Mouse (Mus musculus): ENCODE measurements around the gene Tapbp. TPM values are rescaled to one million over a fixed set of nuclear protein-coding genes. Genes with fewer than 3 reads are reported as not detected.

The Tapbp gene
- polyA plus RNA-seq, 1 experiment: 71.7 TPM

DNA sequence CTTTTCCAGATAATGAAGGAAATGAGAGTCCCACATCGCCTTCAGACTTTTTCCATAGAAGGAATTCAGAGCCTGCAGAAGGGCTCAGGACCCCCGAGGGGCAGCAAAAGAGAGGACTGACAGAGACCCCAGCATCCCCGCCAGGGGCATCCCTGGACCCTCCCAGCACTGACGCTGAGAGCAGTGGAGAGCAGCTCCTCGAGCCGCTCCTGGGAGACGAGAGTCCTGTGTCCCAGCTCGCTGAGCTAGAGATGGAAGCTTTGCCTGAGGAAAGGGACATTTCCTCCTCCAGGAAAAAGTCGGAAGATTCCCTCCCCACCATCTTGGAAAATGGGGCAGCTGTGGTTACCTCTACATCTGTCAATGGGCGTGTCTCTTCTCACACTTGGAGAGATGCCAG is 2.4 kb upstream of the Tapbp start:
- peaks cover 38% of the 10 kb centered on the region for H3K4me1 ChIP-seq (ENCODE audit: control insufficient read depth, insufficient read depth, low read length)
- TF ChIP-seq POLR2A (IDR thresholded peaks at IDR 0.05; ENCODE audit: control insufficient read depth, low read depth, low read length) (no peak), CTCF (IDR thresholded peaks at IDR 0.05; ENCODE audit: control insufficient read depth, insufficient read depth, insufficient replicate concordance, low read depth, low read length) (no peak)
- H3K4me3 ChIP-seq (ENCODE audit: control insufficient read depth, low read depth, low read length): peak overlapping the region; percentile 90
- no peak overlapping the region for H3K27ac ChIP-seq (ENCODE audit: control insufficient read depth, insufficient read depth, low read depth, low read length)
- H3K27me3 ChIP-seq (ENCODE audit: control insufficient read depth, insufficient read depth, low read length): no peaks in the 10 kb centered on the region
- peaks cover 14% of the 10 kb centered on the region for H3K36me3 ChIP-seq (ENCODE audit: control insufficient read depth, insufficient read depth, low read length)

DNA sequence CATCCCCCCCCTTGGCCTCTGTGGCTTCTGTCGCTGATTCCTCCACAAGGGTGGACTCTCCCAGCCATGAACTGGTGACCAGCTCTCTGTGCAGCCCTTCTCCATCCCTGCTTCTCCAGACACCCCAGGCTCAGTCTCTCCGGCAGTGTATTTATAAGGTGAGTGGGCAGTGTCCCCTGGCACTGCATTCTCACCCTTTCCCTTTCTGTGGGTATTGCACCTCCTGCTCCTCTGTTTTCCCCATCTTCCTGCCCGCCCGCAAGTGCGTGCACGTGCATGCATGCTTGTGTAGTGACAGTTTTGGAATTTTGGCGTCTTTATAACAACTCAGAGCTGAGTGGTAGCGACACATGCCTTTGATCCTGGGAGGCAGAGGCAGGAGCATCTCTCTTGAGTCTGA is 1.8 kb upstream of the Tapbp start:
- peak overlapping the region; percentile 14 for H3K27ac ChIP-seq (ENCODE audit: control insufficient read depth, insufficient read depth, low read depth, low read length)
- H3K27me3 ChIP-seq (ENCODE audit: control insufficient read depth, insufficient read depth, low read length): no peaks in the 10 kb centered on the region
- H3K4me3 ChIP-seq (ENCODE audit: control insufficient read depth, low read depth, low read length): peak overlapping the region; percentile 90
- peaks cover 38% of the 10 kb centered on the region for H3K4me1 ChIP-seq (ENCODE audit: control insufficient read depth, insufficient read depth, low read length)
- peaks cover 14% of the 10 kb centered on the region for H3K36me3 ChIP-seq (ENCODE audit: control insufficient read depth, insufficient read depth, low read length)
- TF ChIP-seq CTCF (IDR thresholded peaks at IDR 0.05; ENCODE audit: control insufficient read depth, insufficient read depth, insufficient replicate concordance, low read depth, low read length) (no peak), POLR2A (IDR thresholded peaks at IDR 0.05; ENCODE audit: control insufficient read depth, low read depth, low read length) (no peak)

DNA sequence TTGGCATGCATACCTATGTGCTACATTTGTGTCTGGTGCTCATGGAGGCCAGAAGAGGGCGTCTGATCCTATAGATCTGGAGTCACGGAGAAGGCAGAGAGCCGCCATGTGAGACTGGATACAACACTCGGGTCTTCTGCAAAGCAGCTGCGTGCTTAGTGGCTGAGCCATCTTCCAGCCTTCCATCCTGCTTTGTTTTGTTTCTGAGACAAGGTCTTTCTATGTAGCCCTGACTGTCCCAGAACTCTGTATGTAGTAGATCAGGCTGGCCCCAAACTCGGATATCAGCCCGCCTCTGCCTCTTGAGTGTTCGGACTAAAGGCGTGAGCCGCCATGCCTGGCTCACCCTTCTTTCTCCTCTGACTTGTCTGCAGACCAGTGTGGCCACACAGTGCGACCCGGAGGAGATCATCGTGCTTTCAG is 719 bp upstream of the Tapbp start:
- TF ChIP-seq POLR2A (IDR thresholded peaks at IDR 0.05; ENCODE audit: control insufficient read depth, low read depth, low read length) (no peak), CTCF (IDR thresholded peaks at IDR 0.05; ENCODE audit: control insufficient read depth, insufficient read depth, insufficient replicate concordance, low read depth, low read length) (no peak)
- Histone ChIP-seq H3K27me3 (ENCODE audit: control insufficient read depth, insufficient read depth, low read length) (no peaks in the 10 kb centered on the region), H3K36me3 (ENCODE audit: control insufficient read depth, insufficient read depth, low read length) (peaks cover 14% of the 10 kb centered on the region), H3K4me3 (ENCODE audit: control insufficient read depth, low read depth, low read length) (peak overlapping the region; percentile 90), H3K4me1 (ENCODE audit: control insufficient read depth, insufficient read depth, low read length) (peaks cover 47% of the 10 kb centered on the region), H3K27ac (ENCODE audit: control insufficient read depth, insufficient read depth, low read depth, low read length) (peak overlapping the region; percentile 87)

DNA sequence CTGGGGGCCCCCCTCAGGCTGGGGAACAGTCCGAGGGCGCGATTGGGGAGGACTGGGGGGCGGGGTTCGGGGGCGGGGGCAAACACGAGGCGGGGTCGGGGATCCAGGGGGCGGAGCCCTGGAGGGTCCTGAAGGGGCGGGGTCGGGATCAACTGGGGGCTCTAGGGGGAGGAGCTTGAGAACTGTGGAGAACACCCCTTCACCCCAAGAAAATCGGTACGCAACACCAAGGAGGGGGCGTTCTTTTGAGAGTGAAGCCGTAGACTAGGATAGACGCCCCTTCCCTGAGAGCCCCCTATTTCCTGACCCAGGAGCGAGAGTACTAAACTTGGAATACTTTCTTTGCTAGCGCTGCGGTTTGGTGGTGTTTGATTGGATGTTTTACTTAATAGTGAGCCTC is 595 bp downstream of the Tapbp start:
- Histone ChIP-seq H3K36me3 (ENCODE audit: control insufficient read depth, insufficient read depth, low read length) (peaks cover 8% of the 10 kb centered on the region), H3K4me1 (ENCODE audit: control insufficient read depth, insufficient read depth, low read length) (peaks cover 47% of the 10 kb centered on the region), H3K27me3 (ENCODE audit: control insufficient read depth, insufficient read depth, low read length) (no peaks in the 10 kb centered on the region), H3K27ac (ENCODE audit: control insufficient read depth, insufficient read depth, low read depth, low read length) (peak overlapping the region; percentile 83), H3K4me3 (ENCODE audit: control insufficient read depth, low read depth, low read length) (peak overlapping the region; percentile 92)
- no peak for TF ChIP-seq CTCF (IDR thresholded peaks at IDR 0.05; ENCODE audit: control insufficient read depth, insufficient read depth, insufficient replicate concordance, low read depth, low read length)
- TF ChIP-seq POLR2A (IDR thresholded peaks at IDR 0.05; ENCODE audit: control insufficient read depth, low read depth, low read length): no peak

- peak overlapping the region; percentile 92 for H3K4me3 ChIP-seq (ENCODE audit: control insufficient read depth, low read depth, low read length)
- peaks cover 6% of the 10 kb centered on the region for H3K36me3 ChIP-seq (ENCODE audit: control insufficient read depth, insufficient read depth, low read length)
- TF ChIP-seq CTCF (IDR thresholded peaks at IDR 0.05; ENCODE audit: control insufficient read depth, insufficient read depth, insufficient replicate concordance, low read depth, low read length) (0 out of 2 replicates have a peak, but pooled peaks have one; percentile 0), POLR2A (IDR thresholded peaks at IDR 0.05; ENCODE audit: control insufficient read depth, low read depth, low read length) (no peak; the same call in 1 of the 2 replicates)
- H3K27ac ChIP-seq (ENCODE audit: control insufficient read depth, insufficient read depth, low read depth, low read length): peak overlapping the region; percentile 83
- peaks cover 45% of the 10 kb centered on the region for H3K4me1 ChIP-seq (ENCODE audit: control insufficient read depth, insufficient read depth, low read length)
- H3K27me3 ChIP-seq (ENCODE audit: control insufficient read depth, insufficient read depth, low read length): no peaks in the 10 kb centered on the region
These were observed 1.4 kb downstream of the Tapbp start for GRCm38 (mm10) chr17:33916847-33917655.

DNA sequence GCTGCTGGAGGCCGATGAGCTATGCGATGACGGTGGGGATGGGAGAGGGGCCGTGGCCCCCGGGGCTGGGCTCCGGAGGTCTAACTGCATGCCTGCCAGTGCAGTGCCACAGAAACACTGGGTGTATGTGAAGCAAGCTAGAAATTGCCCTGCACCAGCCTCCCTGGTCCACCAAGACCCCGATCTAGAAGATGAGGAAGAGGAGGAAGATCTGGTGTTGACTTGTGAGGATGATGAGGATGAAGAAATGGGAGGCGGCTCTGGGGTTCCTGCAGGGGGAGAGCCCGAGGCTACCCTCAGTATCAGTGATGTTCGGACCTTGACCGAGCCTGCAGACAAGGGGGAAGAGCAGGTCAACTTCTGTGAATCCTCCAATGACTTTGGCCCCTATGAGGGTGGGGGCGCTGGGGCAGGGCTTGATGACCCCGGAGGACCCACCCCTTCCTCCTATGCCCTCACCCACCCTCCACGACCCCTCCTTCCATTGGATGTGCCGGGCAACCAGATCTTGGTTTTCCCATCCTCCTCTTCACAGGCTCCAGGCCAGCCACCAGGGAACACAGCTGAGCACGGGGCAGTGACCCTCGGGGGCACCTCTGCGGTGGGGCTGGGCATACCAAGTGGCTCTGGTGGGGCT is 2.1 kb downstream of the Tapbp start:
- TF ChIP-seq POLR2A (IDR thresholded peaks at IDR 0.05; ENCODE audit: control insufficient read depth, low read depth, low read length): no peak
- Histone ChIP-seq H3K27ac (ENCODE audit: control insufficient read depth, insufficient read depth, low read depth, low read length) (peak overlapping the region; percentile 19; the same call in 1 of the 2 replicates), H3K36me3 (ENCODE audit: control insufficient read depth, insufficient read depth, low read length) (peaks cover 4% of the 10 kb centered on the region; the same call in 1 of the 2 replicates), H3K4me1 (ENCODE audit: control insufficient read depth, insufficient read depth, low read length) (peaks cover 43% of the 10 kb centered on the region), H3K4me3 (ENCODE audit: control insufficient read depth, low read depth, low read length) (peak overlapping the region; percentile 92), H3K27me3 (ENCODE audit: control insufficient read depth, insufficient read depth, low read length) (no peaks in the 10 kb centered on the region)
